Mouse (Mus musculus): ENCODE measurements around the gene Tor3a.

GRCm38 (mm10) chr1:156654735-156655530 lies 19.2 kb downstream of the Tor3a start:
- no peak for TF ChIP-seq CTCF (conservative IDR thresholded peaks at IDR 0.05; ENCODE audit: insufficient read depth, insufficient read length, low read depth, low read length)
- no peak for TF ChIP-seq POLR2A (IDR thresholded peaks at IDR 0.05; ENCODE audit: low read depth, low read length)

Measured in kidney, adult 2 months (tissue).